Mouse (Mus musculus) left cerebral cortex, adult 18-20 months (tissue): Measurements from ENCODE around the gene Nbr1. TPM values are rescaled to one million over a fixed set of nuclear protein-coding genes. Genes with fewer than 3 reads are reported as not detected.
"Not testable (repeated sequence)": the region's sequence is repeated elsewhere in the genome, so short reads cannot be mapped to it uniquely, and the experiment has no call there.

Source experiments
- DNase-seq, 2 experiments: peaks; one replicate each; pipeline ENCODE4 v3.0.0; 2021 to 2022; ENCODE audit warnings: low spot score in 2 of 2, mixed read lengths in 1 of 2
- total RNA-seq, 2 experiments: library from RNA; stranded (reverse); gene quantifications; 2 replicates each; pipeline ENCODE4 v1.2.3; 2021

The Nbr1 gene
- total RNA-seq, 2 experiments from 2014 or later, result 135 to 198 TPM

GRCm38 (mm10) chr11:101618596-101618995 lies 66.6 kb downstream of the Nbr1 start:
- DNase-seq, result no peak

- not testable (repeated sequence) for DNase-seq
These were observed 68.2 kb downstream of the Nbr1 start for GRCm38 (mm10) chr11:101620022-101620655.

GRCm38 (mm10) chr11:101626649-101626994 lies 74.7 kb downstream of the Nbr1 start:
- no peak for DNase-seq

GRCm38 (mm10) chr11:101626995-101627856 lies 75.3 kb downstream of the Nbr1 start, which contains the start of gene Rdm1:
Rdm1 (plus strand) TSS chr11:101627195.
- peak; percentile 70 to 74 for DNase-seq

GRCm38 (mm10) chr11:101627857-101628559 lies 76.1 kb downstream of the Nbr1 start:
- DNase-seq, result peak; percentile 77

DNA sequence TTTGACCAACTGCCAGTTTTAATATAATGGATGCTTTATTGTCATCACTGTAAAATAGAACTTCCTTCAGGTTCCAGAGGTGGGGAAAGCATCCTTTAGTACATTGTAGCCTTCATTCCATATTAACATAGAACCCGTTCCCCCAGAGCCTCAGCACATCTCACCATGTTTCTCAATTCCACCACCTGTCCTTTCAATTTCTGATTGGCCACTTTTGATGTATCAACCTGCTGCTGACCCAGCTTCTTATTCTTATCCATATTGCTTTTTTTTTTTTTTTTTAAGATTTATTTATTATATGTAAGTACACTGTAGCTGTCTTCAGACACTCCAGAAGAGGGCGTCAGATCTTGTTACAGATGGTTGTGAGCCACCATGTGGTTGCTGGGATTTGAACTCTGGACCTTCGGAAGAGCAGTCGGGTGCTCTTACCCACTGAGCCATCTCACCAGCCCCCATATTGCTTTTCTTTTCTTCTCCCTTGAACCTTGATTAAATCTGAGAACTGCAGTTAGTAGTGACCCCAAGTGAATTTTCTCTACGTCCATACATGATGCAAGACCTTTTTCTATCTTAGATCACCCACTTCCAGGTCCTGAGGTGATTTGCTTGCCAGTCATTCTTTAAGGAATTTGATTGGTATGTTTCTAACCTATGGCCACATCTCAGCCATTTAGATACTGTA lies 76.9 kb downstream of the Nbr1 start:
- not testable (repeated sequence) for DNase-seq

Other genes starting within 250 kb of the Nbr1 start
- gene Becn1, start 249.9 kb upstream of the Nbr1 start, total RNA-seq, result 100 to 1,000 TPM; 202 to 214 TPM
- gene Psme3, start 235.9 kb upstream of the Nbr1 start, total RNA-seq, result 100 to 1,000 TPM; 128 to 131 TPM
- 1 to 10 TPM; 5.4 to 6.9 TPM for gene Aoc2, start 227.1 kb upstream of the Nbr1 start, total RNA-seq
- under 1 TPM; 0.61 to 0.74 TPM for gene Aoc3, start 221.5 kb upstream of the Nbr1 start, total RNA-seq
- gene G6pc, start 184.6 kb upstream of the Nbr1 start, total RNA-seq, result not detected
- gene Aarsd1, start 134.5 kb upstream of the Nbr1 start, total RNA-seq, result 10 to 100 TPM; 47.6 to 48.8 TPM
- gene Gm27029, start 127.4 kb upstream of the Nbr1 start, total RNA-seq, result 1 to 10 TPM; 8.2 to 8.6 TPM
- gene Rundc1, start 127.1 kb upstream of the Nbr1 start, total RNA-seq, result 10 to 100 TPM; 40.9 to 46.9 TPM
- gene Ptges3l, start 126.8 kb upstream of the Nbr1 start, total RNA-seq, result 1 to 10 TPM; 4.1 to 4.5 TPM
- 10 to 100 TPM; 51.0 to 52.1 TPM for gene Rpl27, start 109.9 kb upstream of the Nbr1 start, total RNA-seq
- gene Ifi35, start 103.7 kb upstream of the Nbr1 start, total RNA-seq, result 1 to 10 TPM; 2.6 to 3.2 TPM
- 100 to 1,000 TPM; 158 to 161 TPM for gene Rnd2, start 87.2 kb upstream of the Nbr1 start, total RNA-seq
- 10 to 100 TPM; 37.9 to 44.5 TPM for gene Vat1, start 85.9 kb upstream of the Nbr1 start, total RNA-seq
- gene Brca1, start 194 bp upstream of the Nbr1 start, total RNA-seq, result 1 to 10 TPM in 1 of 2 experiments, under 1 TPM in 1; 0.74 to 1.2 TPM
- 1 to 10 TPM; 1.6 to 2.0 TPM for gene Tmem106a, start 30.1 kb downstream of the Nbr1 start, total RNA-seq
- not detected for gene Gm11634, start 47.1 kb downstream of the Nbr1 start, total RNA-seq
- 10 to 100 TPM in 1 of 2 experiments, 1 to 10 TPM in 1; 9.0 to 11.0 TPM for gene Rdm1, start 75.0 kb downstream of the Nbr1 start, total RNA-seq
- gene Arl4d, start 113.4 kb downstream of the Nbr1 start, total RNA-seq, result 10 to 100 TPM; 34.7 to 37.2 TPM
- 10 to 100 TPM; 35.5 to 37.2 TPM for gene Dhx8, start 180.8 kb downstream of the Nbr1 start, total RNA-seq
- 10 to 100 TPM; 11.5 to 15.1 TPM for gene Etv4, start 233.2 kb downstream of the Nbr1 start, total RNA-seq